Mouse (Mus musculus) CH12.LX (cell line): ENCODE measurements at regions not wholly inside any gene's neighbourhood (a gene's known extent, or its start where the extent isn't known, plus 50 kb on each side); places are given as distances from the start of the nearest gene placed in this dataset.

Experiments
- DNase-seq: peaks from one replicate; pipeline ENCODE4 v3.0.0-alpha.2; 2013; ENCODE audit errors: extremely low read depth
- H3K27ac ChIP-seq: 2 replicates; pipeline ENCODE4 v1.5.1; 2012; ENCODE audit warnings: low read depth, mild to moderate bottlenecking, control low read depth, moderate library complexity; ENCODE audit not compliant: insufficient read depth
- H3K27me3 ChIP-seq: replicated peaks from 2 replicates; pipeline ENCODE3; 2012; ENCODE audit warnings: inconsistent platforms
- H3K36me3 ChIP-seq, 2 experiments: replicated peaks in 1 of 2; 2 replicates each; pipeline versions ENCODE3 to v1.6.1; 2012; ENCODE audit warnings: inconsistent platforms in 1 of 2, low read length in 1 of 2, mild to moderate bottlenecking in 1 of 2, mixed read lengths in 1 of 2, moderate library complexity in 1 of 2; ENCODE audit not compliant: control insufficient read depth in 1 of 2, insufficient read depth in 1 of 2
- H3K4me1 ChIP-seq, 2 experiments: 2 replicates each; pipeline ENCODE4 v1.6.1; 2012; ENCODE audit warnings: inconsistent platforms in 1 of 2, moderate library complexity in 1 of 2; ENCODE audit not compliant: insufficient read depth in 2 of 2, control insufficient read depth in 1 of 2
- H3K4me2 ChIP-seq: 2 replicates; pipeline ENCODE4 v1.6.1; 2012; ENCODE audit warnings: low read depth, mild to moderate bottlenecking, control low read depth; ENCODE audit not compliant: poor library complexity, insufficient read depth, severe bottlenecking
- H3K4me3 ChIP-seq, 3 experiments: fragments of 150-350 bp in 1 of 3; sonication (generic) in 1 of 3; replicated peaks in 1 of 3; 2 replicates each; pipeline versions ENCODE3 to v1.5.1; 2011 to 2012; ENCODE audit warnings: low read depth in 2 of 3, low read length in 2 of 3, mild to moderate bottlenecking in 2 of 3, moderate library complexity in 2 of 3, control low read depth in 1 of 3, improper control_type of control experiment in 1 of 3, inconsistent platforms in 1 of 3, mixed read lengths in 1 of 3; ENCODE audit not compliant: poor library complexity in 1 of 3
- H3K79me2 ChIP-seq: replicated peaks from 2 replicates; pipeline ENCODE4 v1.6.1; 2012; ENCODE audit warnings: mild to moderate bottlenecking, moderate library complexity; ENCODE audit not compliant: control insufficient read depth, poor library complexity, insufficient read depth, severe bottlenecking; ENCODE audit errors: extremely low read depth
- H3K9ac ChIP-seq: 2 replicates; pipeline ENCODE4 v1.6.1; 2012; ENCODE audit warnings: low read depth, mild to moderate bottlenecking, control low read depth, moderate library complexity; ENCODE audit not compliant: insufficient read depth
- H3K9me3 ChIP-seq: replicated peaks from 2 replicates; pipeline ENCODE3; 2012; ENCODE audit warnings: low read length, inconsistent platforms, mixed read lengths
- BHLHE40 ChIP-seq: IDR thresholded peaks from 2 replicates; pipeline ENCODE4 v1.6.1; 2011; ENCODE audit warnings: mild to moderate bottlenecking, low read depth, low read length, improper control_type of control experiment
- CHD1 ChIP-seq: IDR thresholded peaks from 2 replicates; pipeline ENCODE4 v1.6.1; 2012; ENCODE audit warnings: low read depth, low read length, improper control_type of control experiment, inconsistent platforms
- CHD2 ChIP-seq: IDR thresholded peaks from 2 replicates; pipeline ENCODE4 v1.6.1; 2011; ENCODE audit warnings: low read length, improper control_type of control experiment
- CTCF ChIP-seq, 2 experiments: IDR thresholded peaks in 1 of 2; conservative IDR thresholded peaks in 1 of 2; 2 replicates each; pipeline ENCODE4 v1.5.1; 2011 to 2012; ENCODE audit warnings: low read depth in 2 of 2, low read length in 2 of 2, improper control_type of control experiment in 1 of 2, inconsistent platforms in 1 of 2, mild to moderate bottlenecking in 1 of 2, moderate library complexity in 1 of 2
- E2F4 ChIP-seq: IDR thresholded peaks from 2 replicates; pipeline ENCODE4 v1.6.1; 2011; ENCODE audit warnings: low read depth, low read length, improper control_type of control experiment; ENCODE audit not compliant: insufficient replicate concordance
- ETS1 ChIP-seq: conservative IDR thresholded peaks from 2 replicates; pipeline ENCODE4 v1.6.1; 2012; ENCODE audit warnings: low read depth, mild to moderate bottlenecking, inconsistent platforms, low read length, improper control_type of control experiment, moderate library complexity
- GABPA ChIP-seq: IDR thresholded peaks from 2 replicates; pipeline ENCODE4 v1.6.1; 2012; ENCODE audit warnings: low read depth, low read length, improper control_type of control experiment, inconsistent platforms; ENCODE audit not compliant: insufficient replicate concordance
- HCFC1 ChIP-seq: IDR thresholded peaks from 2 replicates; pipeline ENCODE4 v1.6.1; 2012; ENCODE audit warnings: low read depth, mild to moderate bottlenecking, inconsistent platforms, low read length, improper control_type of control experiment
- KAT2A ChIP-seq: IDR thresholded peaks from 2 replicates; pipeline ENCODE4 v1.6.1; 2012; ENCODE audit warnings: low read length, improper control_type of control experiment, inconsistent platforms; ENCODE audit not compliant: insufficient replicate concordance
- MAFK ChIP-seq: IDR thresholded peaks from 2 replicates; pipeline ENCODE4 v1.6.1; 2011; ENCODE audit warnings: low read length, improper control_type of control experiment; ENCODE audit not compliant: insufficient replicate concordance
- MAZ ChIP-seq: IDR thresholded peaks from 2 replicates; pipeline ENCODE4 v1.6.1; 2012; ENCODE audit warnings: low read depth, mild to moderate bottlenecking, inconsistent platforms, low read length, improper control_type of control experiment, moderate library complexity
- MXI1 ChIP-seq: IDR thresholded peaks from 2 replicates; pipeline ENCODE4 v1.6.1; 2011; ENCODE audit warnings: mild to moderate bottlenecking, low read depth, low read length, improper control_type of control experiment
- MYC ChIP-seq: IDR thresholded peaks from 2 replicates; pipeline ENCODE4 v1.6.1; 2011; ENCODE audit warnings: low read depth, mild to moderate bottlenecking, improper control_type of control experiment, low read length
- NRF1 ChIP-seq: IDR thresholded peaks from 2 replicates; pipeline ENCODE4 v1.6.1; 2014; ENCODE audit warnings: low read depth, mild to moderate bottlenecking, inconsistent platforms, low read length, improper control_type of control experiment, moderate library complexity
- POLR2A ChIP-seq: IDR thresholded peaks from 2 replicates; pipeline ENCODE4 v1.6.1; 2011; ENCODE audit warnings: low read depth, mild to moderate bottlenecking, improper control_type of control experiment, low read length
- RAD21 ChIP-seq: IDR thresholded peaks from 2 replicates; pipeline ENCODE4 v1.6.1; 2011; ENCODE audit warnings: low read depth, mild to moderate bottlenecking, low read length, improper control_type of control experiment, moderate library complexity
- SIN3A ChIP-seq: IDR thresholded peaks from 2 replicates; pipeline ENCODE4 v1.6.1; 2012; ENCODE audit warnings: low read length, improper control_type of control experiment, inconsistent platforms
- SMC3 ChIP-seq: IDR thresholded peaks from 2 replicates; pipeline ENCODE4 v1.6.1; 2011; ENCODE audit warnings: low read depth, low read length, improper control_type of control experiment
- TBP ChIP-seq: conservative IDR thresholded peaks from 2 replicates; pipeline ENCODE4 v1.6.1; 2011; ENCODE audit warnings: low read depth, low read length, improper control_type of control experiment
- TCF12 ChIP-seq: IDR thresholded peaks from 2 replicates; pipeline ENCODE4 v1.6.1; 2014; ENCODE audit warnings: low read depth, mild to moderate bottlenecking, inconsistent platforms, low read length, improper control_type of control experiment
- USF1 ChIP-seq: IDR thresholded peaks from 2 replicates; pipeline ENCODE4 v1.6.1; 2014; ENCODE audit warnings: low read depth, mild to moderate bottlenecking, inconsistent platforms, low read length, improper control_type of control experiment
- ZKSCAN1 ChIP-seq: IDR thresholded peaks from 2 replicates; pipeline ENCODE4 v1.6.1; 2012; ENCODE audit warnings: low read depth, inconsistent platforms, low read length, improper control_type of control experiment, borderline replicate concordance
- ZMIZ1 ChIP-seq: IDR thresholded peaks from 2 replicates; pipeline ENCODE4 v1.6.1; 2012; ENCODE audit warnings: low read depth, mild to moderate bottlenecking, inconsistent platforms, low read length, improper control_type of control experiment
- dilution Hi-C: fragments of 300-500 bp; cut with MboI; formaldehyde crosslinking; loops from 2 replicates; pipeline ENCODE4 v1.14.3; 2020; ENCODE audit warnings: low sequenced_read_pairs; ENCODE audit not compliant: extremely low pct_unique_long_range_greater_than_20kb, extremely low pct_ligation_motif_present
- in situ Hi-C: fragments of 300-500 bp; cut with MboI; formaldehyde crosslinking; loops from 3 replicates; pipeline ENCODE4 v1.14.3; 2019; ENCODE audit warnings: low sequenced_read_pairs, low pct_ligation_motif_present, low pct_unique_long_range_greater_than_20kb, mixed read lengths

GRCm38 (mm10) chr1:144318289-144318688, 69.2 kb upstream of the Rgs1 start:
- no peaks in the 10 kb centered on the region for H3K36me3 ChIP-seq
- DNase-seq: no peak
- no peak for TF ChIP-seq MYC
- no peak for TF ChIP-seq CTCF (conservative IDR thresholded peaks at IDR 0.05 in 1 of 2, IDR thresholded peaks at IDR 0.05 in 1 of 2; ENCODE audit: low read depth in 2 of 2, low read length in 2 of 2)
- TF ChIP-seq HCFC1: no peak
- no peak for TF ChIP-seq CHD1
- no peak for TF ChIP-seq MXI1
- no peak for TF ChIP-seq MAZ
- no peak for TF ChIP-seq BHLHE40
- TF ChIP-seq ZKSCAN1: no peak
- no peak for TF ChIP-seq SMC3
- TF ChIP-seq CHD2: no peak
- TF ChIP-seq USF1: no peak
- TF ChIP-seq POLR2A: no peak
- TF ChIP-seq GABPA: no peak
- TF ChIP-seq KAT2A: no peak
- TF ChIP-seq TCF12: no peak
- TF ChIP-seq ETS1: no peak
- no peak for TF ChIP-seq RAD21
- TF ChIP-seq SIN3A: no peak
- TF ChIP-seq MAFK: no peak
- no peak overlapping the region for H3K9ac ChIP-seq
- no peak overlapping the region for H3K27ac ChIP-seq
- H3K4me1 ChIP-seq: peaks cover 12 to 26% of the 10 kb centered on the region in 2 experiments
- H3K4me3 ChIP-seq: no peak overlapping the region
- in situ Hi-C loops (no loop called here), dilution Hi-C loops (no loop called here)
- no peaks in the 10 kb centered on the region for H3K9me3 ChIP-seq
- H3K4me2 ChIP-seq: no peak overlapping the region
- no peaks in the 10 kb centered on the region for H3K27me3 ChIP-seq
- no peaks in the 10 kb centered on the region for H3K79me2 ChIP-seq

DNA sequence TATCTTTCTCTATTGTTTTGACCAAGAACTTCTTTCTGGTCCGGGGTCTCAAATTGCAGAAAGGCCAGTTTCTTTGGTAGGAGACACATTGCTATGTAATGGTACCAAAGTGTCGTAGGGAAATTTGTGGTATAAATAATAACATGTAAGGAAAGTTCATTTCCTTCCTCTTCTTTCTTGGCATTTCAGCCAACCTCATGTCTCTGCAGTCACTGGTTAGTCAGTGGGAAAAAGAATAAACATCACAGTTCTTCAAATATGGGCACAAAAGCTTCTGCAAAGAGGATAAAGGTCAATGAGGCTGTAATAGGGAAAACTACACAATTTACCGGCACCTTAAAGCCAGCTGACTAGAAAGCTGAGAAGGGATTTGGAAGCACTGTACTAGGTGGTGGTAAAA, 68.5 kb upstream of the Rgs1 start:
- in situ Hi-C loops: no loop called here
- dilution Hi-C loops: no loop called here
- Histone ChIP-seq H3K4me1 (peaks cover 12 to 33% of the 10 kb centered on the region in 2 experiments), H3K27me3 (no peaks in the 10 kb centered on the region), H3K27ac (no peak overlapping the region), H3K4me2 (no peak overlapping the region), H3K36me3 (no peaks in the 10 kb centered on the region), H3K9me3 (no peaks in the 10 kb centered on the region), H3K9ac (no peak overlapping the region), H3K4me3 (no peak overlapping the region), H3K79me2 (no peaks in the 10 kb centered on the region)
- no peak for DNase-seq
- TF ChIP-seq ZMIZ1 (no peak), NRF1 (no peak), E2F4 (no peak), TBP (no peak)
